Mouse (Mus musculus) lung, postnatal 36 days (tissue): ENCODE results near the gene Sap30.
"Not testable (repeated sequence)": the region's sequence is repeated elsewhere in the genome, so short reads cannot be mapped to it uniquely, and the experiment has no call there.

Experiments
- DNase-seq: peaks from one replicate; pipeline ENCODE4 v3.0.0; 2022; ENCODE audit warnings: mixed read lengths

The Sap30 gene

DNA sequence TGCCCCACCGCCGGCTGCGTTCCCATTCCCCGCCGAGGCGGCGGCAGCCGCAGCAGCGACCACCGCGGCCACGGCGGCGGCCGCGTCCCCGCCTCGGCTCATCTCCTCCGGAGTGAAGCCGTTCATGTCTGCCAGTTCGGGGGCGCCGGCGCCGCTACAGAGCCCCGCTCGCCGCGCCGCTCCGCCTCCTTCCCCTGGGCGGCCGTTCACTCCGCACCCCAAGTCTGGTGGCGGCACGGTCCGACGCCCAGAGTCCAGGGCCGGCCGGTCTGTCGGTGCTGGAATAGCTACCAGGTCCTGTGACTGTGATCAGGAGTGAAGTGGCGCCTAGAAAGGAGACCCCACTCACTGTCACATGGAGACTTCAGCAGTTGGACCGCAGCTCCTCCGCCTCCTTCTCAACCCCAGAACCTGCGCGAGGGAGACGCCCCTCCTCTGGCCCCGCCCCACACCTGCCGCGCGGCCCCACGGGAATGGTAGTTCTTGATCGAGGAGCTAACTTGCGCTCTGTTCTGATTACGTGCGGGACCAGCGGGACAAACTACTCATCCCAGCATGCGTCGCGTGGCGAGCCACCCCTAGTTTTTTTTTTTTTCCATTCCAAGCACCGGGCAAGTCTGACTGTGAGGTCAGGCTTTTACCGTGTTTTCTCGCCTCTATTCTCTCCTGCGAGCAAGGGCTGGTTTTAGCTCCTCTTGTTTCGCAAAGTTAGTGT is at the start of gene Sap30:
TSS of gene Sap30 (minus strand) at position 420 of the 715 bp plus-strand sequence.
- DNase-seq: peak; percentile 99

DNA sequence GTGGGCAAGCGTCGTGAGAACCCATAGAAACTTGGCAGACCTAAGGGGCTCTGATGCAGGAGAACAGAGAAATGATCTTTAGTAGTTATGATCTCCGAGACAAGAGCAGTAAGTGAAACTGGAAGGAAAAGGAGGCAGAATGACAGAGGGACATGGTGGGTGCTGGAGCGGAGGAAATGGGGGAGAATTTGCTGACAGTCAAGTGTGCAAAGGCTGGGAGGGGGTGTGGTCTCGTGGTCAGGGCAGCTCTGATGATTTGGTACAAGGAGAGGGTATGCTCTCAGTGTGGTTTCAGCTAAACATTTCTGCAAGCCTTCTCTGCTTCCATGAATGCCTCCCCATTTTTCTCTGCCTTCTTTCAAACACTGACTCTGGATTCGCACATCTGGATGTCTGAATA is 48.5 kb upstream of the Sap30 start:
- DNase-seq: no peak

DNA sequence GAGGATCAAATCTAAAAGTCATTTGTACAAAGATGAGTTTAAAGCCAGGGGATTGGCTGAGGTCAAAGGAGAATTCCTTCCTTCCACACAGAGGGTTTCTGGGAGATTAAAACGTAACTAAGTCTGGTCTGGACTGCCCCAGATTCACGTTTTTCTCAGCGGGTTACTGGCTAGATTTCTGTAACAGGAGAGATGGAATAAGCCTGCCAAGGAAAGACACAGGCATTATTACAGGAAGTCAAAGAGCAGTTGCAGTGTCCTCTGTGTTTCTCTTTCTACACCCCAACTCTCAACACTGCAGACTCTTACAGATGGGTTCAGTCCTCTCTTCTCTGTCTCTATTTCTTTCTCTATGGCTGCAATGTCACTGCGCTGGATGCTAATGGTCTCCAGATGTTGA is 46.8 kb upstream of the Sap30 start:
- DNase-seq: no peak

DNA sequence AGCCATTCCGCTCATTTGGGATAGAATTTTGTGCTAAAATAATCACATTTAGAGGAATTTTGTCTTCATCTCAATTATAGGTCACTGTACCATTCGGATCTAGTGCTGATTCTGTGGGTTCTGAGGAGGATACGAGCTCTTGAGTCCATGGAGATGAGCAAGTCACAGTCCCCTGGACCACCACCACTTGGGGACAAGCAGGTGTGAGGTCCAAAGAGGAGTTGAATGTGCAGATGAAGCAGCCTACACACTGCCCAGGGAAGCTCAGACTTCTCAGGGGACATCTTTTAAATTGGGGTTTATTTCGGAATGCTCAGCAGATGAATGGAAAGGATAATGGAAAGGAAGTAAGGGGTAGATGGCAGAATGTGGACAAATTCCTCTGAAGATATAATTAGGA is 45.4 kb upstream of the Sap30 start:
- DNase-seq: no peak

DNA sequence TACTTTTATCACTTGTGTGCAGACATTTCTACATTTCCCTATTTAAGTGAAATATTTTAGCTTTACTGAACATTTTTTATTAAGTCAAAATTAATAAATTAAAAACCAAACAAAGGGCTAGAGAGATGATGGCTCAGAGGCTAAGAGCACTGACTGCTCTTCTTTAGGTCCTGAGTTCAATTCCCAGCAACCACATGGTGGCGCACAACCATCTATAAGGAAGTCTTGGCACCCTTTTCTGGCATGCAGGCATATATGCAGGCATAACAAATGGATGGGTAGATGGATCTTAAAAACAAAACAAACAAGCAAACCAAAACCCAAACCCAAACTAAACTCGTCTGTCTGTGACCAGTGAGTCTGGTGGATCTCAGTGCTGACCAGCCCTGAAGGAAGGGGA is 44.6 kb upstream of the Sap30 start:
- peak; percentile 22 for DNase-seq

DNA sequence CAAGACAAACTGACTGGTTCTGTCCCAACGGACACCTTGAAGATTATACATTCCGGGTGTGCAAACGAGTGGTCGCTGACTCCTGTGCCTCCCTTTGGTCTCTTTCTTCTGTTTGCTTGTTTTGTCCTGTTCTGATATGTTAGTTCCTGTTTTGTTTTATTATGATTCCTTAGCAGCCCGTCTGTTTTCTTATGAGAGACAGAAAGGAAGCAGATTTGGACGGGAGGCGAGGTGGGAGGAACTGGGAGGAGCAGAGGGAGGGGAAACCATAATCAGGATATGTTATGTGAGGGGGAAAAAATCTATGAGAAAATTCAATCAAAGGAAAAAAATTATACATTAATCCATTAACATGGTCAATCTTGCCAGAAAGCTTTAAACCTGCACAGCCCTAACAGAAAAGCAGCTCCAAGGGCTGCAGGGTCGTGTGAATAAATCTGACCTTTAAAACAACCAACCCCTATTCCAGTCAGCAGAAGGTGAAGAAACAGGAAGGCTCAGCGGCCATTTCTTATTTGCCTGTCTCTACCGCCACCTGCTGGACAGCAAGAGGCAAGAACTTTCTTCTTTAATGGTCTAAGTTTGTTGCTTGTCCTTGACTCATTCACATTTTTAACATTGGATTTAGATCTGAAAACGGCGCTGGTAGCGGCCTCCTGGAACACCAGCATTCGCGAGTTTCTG is 43.1 kb upstream of the Sap30 start:
- peak; percentile 91 for DNase-seq

DNA sequence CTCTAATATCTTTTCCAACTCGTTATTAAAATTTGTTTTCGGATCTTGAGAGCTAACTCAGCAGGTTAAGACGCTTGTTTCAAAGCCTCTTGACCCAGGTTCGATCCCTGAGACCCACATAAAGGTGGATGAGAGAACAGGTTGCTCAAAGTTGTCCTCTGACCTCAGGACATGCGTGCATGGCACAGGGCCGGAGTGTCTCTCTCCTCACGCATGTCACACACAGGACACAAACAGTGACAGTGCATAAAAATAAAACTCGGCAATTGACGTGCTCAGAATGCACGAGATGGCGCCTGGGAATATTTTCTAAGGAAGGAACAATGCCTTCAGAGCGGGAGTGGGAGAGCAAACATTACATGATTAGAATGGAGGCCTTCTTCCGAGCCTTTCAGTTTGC is 42.6 kb upstream of the Sap30 start:
- DNase-seq: peak; percentile 21

DNA sequence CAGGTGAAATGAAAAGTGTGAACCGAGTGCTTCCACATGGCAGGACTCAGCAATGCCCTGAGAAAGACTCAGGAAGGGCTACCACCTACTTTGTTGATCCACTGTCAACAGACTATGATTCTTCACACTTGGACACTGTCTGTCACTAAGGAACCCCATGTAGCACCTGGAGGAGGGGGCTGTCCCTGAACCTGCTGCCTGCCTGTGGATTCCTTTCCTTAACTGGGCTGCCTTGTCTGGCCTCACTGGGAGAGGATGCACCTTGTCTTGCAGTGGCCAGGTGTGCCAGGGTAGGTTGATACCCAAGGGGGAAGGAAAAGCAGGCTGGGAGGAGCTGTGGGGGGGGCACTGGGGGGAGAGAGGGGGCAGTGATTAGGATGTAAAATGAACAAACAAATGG is 40.4 kb upstream of the Sap30 start:
- no peak for DNase-seq

DNA sequence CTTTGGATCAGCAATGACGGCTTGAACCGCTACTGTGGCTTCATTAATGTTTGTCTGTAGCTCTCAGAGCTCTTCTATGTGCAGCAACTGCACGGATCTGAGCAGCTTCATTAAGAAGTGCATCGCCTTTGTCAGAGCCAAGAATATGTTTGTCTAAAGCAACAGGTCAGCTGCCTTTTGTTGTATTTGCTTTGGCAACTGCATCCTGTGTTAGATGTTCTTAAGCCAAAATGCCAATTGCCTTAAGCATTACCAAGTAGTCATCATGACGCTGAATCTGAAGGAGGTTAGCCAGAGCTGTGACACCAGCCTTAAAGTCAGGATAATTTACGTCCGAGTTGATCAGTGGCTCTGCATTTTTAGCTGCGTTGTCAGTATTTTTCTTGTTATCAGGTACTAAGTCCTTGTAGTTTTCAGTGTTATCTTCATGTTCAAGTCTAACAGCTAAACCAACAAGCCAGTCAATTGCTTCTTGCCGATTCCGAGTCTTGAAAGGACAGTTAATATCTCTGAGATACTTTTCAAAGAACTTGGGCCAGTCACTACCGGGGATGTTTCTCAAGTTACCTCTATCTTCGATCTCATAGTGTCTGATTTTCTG is 32.6 kb upstream of the Sap30 start:
- peak; percentile 27 for DNase-seq

DNA sequence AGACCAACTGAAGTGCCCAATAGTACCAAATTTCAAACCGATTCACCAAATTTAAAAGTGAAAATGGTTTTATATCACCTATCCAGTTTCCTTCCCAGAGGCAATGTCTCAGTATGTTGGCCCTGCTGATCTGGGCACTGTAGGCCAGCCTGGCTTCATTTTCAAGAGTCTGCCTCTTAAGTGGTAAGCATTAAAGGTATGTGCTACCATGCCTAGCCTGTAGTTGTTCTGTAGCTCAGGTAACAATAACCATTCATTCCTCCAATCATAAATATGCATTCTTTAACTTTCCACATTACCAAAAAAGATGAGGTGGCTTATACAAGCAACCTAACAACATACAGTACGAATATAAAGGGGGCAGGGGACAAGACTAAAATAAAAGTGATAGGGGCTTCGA is 30.1 kb upstream of the Sap30 start:
- DNase-seq: no peak

DNA sequence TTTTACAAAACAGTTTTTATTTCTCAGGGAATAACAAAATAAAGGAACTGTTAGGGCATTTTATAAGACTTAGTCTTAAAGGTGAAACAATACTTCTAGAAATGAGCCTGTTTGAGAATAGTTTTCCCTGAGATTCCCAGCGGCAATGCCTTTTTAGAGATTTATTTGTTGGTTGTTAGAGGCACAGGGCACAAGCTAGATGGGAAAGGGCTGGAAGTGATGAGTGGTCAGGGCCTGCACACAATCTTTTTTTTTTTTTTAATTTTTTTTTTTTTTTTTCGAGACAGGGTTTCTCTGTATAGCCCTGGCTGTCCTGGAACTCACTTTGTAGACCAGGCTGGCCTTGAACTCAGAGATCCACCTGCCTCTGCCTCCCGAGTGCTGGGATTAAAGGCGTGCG is 29.0 kb upstream of the Sap30 start:
- DNase-seq: not testable (repeated sequence)

DNA sequence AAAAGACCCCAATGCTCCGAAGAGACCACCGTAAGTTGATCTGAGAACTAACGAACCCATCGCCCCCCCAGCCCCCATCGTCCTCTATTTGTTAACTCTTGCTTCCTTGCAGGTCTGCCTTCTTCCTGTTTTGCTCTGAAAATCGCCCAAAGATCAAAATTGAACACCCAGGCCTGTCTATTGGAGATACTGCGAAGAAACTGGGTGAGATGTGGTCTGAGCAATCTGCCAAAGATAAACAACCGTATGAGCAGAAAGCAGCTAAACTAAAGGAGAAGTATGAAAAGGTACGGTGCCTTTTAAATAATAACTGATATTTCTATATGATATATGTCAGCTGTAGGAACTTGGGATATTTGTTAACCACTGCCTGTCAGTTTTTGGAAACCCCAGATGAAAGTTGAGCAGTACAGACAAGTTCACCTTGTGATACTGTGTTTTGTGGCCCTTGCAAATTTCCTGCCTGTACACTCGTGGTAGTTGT is 25.6 kb upstream of the Sap30 start:
- DNase-seq: not testable (repeated sequence)

DNA sequence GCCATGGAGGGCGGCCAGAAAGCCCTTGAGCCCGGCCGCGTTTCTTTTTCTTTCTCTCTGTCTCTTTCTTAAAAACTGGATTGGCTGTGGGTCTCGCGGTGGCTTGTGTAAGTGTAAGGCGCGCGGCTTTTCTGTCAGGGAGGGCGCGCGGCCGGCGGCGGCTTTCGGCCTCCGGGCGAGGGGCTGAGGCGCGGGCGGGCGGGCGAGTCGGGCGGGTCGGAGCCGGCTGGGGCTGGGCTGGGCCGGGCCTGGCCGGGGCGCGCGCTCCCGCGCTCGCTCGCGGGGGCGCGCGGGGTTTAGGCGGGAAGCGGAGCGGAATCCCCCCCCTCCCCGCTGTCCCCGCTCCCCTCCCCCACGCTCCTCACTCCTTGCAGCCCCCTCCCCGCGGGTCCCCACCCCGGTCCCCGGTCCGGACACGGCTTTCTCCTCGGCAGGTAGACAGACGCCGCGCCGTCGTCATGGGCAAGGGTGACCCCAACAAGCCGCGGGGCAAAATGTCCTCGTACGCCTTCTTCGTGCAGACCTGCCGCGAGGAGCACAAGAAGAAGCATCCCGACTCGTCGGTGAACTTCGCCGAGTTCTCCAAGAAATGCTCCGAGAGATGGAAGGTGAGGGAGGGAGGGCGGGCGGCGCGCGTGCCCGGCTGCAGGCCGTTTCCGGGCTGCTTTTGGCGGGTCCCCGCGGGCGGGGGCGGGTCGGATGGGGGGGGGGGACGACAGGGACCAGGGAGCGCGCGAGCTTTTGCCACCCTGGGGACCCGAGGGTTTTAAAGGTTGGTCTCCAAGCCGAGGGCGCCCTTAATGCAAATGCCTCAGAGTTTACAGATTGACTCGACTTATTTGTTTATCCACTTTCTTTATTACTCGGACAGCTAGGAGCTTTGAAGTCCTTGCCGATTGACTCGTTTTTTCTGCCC is 24.7 kb upstream of the Sap30 start:
- DNase-seq: no peak

DNA sequence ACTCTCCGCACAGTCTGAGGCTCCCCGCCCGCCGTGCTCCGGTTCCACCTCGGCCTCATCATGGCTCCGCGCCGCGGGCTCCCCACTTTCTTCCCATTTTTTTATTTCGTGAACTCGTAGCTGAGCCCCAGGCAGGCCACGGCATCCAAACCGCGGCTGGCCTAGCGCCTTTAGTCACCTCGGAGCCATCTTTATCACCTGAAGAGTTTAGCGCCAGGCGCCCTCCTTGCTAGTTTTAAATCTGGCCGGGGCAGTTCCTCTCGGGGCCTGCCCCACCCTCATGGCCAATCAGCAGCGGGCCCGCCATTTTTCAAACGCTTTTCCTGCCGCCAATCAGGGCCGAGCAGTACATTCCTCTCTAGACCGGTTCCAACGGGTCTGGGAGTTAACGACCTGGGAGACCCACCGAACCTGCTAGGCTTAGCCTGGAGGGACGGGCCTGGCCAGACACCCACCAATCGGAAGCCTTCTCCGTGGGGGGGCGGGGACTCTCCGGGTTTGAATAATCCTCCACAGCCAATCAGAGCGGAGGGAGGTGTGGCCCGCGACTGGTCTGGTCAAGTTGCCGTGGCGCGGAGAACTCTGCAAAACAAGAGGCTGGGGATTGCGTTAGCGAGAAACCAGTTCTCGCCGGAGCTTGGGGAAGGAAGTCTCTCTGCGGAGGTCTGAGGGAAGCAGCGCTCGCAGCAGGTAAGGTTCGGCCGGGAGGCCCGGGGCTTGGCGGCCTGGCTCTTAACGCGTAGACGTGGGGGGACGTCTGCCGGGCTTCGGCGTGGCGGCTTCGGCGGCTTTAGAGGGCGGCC is 23.9 kb upstream of the Sap30 start, which contains the start of gene Hmgb2:
TSS of gene Hmgb2 (plus strand) at position 592 of the 803 bp plus-strand sequence.
- DNase-seq: peak; percentile 100

DNA sequence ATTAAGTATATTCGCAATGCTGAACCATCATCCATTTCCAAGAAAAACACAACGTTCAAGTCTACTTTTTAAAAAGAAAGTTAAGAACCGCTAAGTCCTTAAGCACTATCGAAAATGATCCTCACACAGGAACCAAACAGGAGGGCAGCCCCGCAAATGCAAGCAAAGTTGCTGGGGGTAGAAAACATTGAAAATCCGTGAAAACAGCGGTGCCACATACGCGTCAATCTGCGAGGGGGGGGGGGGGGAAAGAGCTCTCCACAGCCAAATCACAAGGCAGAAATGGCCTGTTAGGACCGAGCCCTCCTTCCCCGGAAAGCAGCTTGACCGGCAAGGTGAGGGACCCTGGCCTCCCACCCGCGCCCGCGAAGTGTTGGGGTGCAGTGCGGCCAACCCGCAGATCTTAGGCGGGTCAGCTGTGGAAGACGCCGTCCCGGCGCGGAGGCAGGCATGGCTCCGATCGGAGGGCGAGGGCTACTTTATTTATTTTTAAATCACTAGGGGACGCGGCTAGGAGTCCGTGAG is 23.2 kb upstream of the Sap30 start:
- no peak for DNase-seq

DNA sequence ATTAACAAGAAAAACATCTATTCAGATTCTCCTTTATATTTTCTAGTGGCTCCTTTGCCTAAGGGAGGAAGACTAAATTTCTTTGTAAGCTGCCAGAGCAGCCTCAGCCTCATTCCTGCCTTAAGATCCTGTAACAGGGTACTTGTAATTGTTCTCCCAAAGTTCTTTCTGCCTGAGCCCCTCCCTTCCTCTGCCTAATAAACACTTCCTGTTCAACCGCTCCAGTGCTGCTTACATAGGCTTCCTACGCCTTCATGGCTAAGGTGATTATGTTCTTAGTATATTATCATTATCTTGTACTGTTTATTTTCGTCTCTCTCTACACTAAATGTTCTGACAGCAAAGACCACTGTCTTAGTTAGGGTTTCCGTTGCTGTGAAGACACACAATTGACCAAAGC is 21.0 kb upstream of the Sap30 start:
- peak; percentile 51 for DNase-seq

DNA sequence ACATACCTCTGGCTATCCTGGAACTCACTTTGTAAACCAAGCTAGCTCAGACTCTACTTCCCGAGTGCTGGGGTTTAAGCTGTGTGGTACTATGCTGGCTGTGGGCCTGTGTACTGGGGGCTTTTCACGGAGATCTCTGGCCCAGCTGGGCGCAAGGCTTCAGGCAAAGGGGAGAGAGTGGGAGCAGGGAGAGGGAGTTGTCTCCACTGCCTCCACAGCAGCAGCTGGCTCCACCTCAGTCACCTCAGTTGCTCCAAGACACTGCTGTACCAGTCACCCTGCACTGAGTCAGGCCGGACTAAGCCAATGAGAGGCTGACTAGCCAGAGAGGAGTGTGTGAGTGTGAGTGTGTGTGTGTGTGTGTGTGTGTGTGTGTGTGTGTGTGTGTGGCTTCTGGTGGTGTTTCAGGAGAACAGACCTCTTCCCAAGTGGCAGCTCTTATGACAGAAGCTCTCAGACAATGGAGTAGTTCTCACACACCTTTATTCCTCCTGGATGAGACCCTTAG is 19.9 kb upstream of the Sap30 start:
- DNase-seq: no peak

DNA sequence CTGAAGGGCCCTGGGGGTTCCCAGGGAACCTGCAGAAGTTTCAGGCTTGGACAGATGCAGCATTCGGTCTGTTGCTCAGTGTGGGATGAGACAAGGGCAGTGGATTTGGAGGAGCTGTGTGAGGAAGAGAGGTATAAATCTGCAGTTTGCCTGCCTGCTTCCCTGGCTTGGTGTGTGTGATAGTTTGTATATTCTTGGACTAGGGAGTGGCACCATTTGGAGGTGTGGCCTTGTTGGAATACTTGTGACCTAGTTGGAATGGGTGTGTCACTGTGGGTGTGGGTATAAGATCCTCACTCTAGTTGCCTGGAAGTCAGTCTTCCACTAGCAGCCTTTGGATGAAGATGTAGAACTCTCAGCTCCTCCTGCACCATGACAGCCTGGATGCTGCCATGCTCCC is 17.8 kb upstream of the Sap30 start:
- peak; percentile 19 for DNase-seq

DNA sequence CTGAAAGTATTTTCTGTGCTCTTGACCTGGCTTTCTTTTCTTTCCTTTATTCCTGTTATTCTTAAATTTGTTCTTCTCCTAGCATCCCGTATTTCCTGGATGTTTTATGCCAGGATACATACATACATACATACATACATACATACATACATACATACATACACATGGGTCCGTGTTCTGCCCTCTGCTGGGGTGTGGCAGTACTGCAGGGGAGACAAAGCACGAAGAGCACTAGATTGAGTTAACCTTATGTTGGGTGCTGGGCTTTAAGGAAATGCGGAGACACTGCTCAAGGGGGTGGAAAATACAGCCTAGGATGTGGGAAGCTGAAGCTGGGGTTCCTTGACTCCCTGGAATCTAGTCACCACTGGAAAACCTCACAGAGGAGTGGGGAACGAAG is 16.0 kb upstream of the Sap30 start:
- peak; percentile 86 for DNase-seq

DNA sequence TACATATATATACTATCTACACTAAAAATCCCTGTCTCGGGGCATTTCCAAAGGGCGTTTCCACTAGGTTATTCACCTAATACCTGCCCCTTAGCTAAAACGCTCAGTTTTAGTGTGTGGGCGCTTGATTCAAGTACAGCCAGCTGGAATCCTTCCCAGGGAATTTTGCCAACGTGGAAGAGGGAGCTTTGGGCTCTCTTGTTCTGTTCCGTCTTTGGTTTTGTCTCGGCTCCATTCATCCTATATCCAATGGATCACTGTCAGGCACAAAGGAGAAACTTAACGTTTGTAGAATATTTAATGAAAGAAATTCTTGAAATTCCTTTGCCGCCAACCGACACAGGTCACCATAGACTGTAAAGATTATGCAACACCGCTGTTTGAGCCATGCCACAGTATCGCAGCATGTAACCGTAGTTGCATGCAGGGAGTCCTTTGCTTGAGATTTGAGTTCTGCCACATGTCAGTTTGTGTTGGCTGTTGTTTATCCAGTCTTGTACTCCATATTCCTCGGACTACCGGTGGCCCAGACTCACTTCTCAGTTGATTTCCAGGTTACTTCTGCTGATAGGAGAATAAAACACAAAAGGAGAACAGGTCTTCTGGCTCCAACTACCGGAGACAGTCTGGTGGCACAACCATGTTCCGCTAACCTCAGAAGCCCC is 11.3 kb upstream of the Sap30 start:
- peak; percentile 54 for DNase-seq

DNA sequence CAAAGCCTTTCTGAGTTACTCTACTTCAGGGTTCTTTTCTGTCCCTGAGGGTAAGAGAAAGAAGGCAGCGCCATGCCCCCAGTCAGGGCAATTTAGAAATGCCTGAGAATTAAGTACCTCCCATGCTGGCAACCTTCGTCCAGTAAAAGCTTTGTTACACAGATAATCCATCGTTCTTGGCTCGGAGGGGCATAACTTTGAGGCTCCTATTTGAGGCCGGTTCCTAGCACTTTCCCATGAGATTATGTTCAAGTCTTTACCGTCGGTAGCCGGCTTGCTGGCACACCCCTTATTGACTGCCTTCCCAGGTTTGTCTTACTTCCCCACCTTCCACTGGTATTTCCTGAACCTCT is 10.8 kb upstream of the Sap30 start:
- DNase-seq: no peak
